Mouse (Mus musculus) midbrain, embryonic 16.5 days (tissue): ENCODE results near the gene Dnajc5. TPM values are rescaled to one million over a fixed set of nuclear protein-coding genes. Genes with fewer than 3 reads are reported as not detected.

ENCODE experiments used
- ATAC-seq: fragments of 200-750 bp; cut with Nextera tagmentation; 2 replicates; pipeline ENCODE4 v1.8.0; 2017; ENCODE audit warnings: moderate TSS enrichment
- H3K27ac ChIP-seq: fragments of 300-500 bp; sonication (generic); 2 replicates; pipeline ENCODE4 v1.5.1; 2014; ENCODE audit warnings: mild to moderate bottlenecking, low read length, mixed read lengths
- H3K27me3 ChIP-seq: fragments of 300-500 bp; sonication (generic); 2 replicates; pipeline ENCODE4 v1.6.1; 2014; ENCODE audit warnings: low read depth, low read length, mixed read lengths; ENCODE audit not compliant: control insufficient read depth, insufficient read depth
- H3K36me3 ChIP-seq: fragments of 300-500 bp; sonication (generic); 2 replicates; pipeline ENCODE4 v1.6.1; 2014; ENCODE audit warnings: mild to moderate bottlenecking, low read length, moderate library complexity, mixed read lengths; ENCODE audit not compliant: control insufficient read depth, insufficient read depth
- H3K4me1 ChIP-seq: fragments of 300-500 bp; sonication (generic); 2 replicates; pipeline ENCODE4 v1.6.1; 2014; ENCODE audit warnings: mild to moderate bottlenecking, low read length, mixed read lengths; ENCODE audit not compliant: control insufficient read depth, insufficient read depth
- H3K4me2 ChIP-seq: fragments of 300-500 bp; sonication (generic); 2 replicates; pipeline ENCODE4 v1.6.1; 2014; ENCODE audit warnings: mild to moderate bottlenecking, low read length, mixed read lengths
- H3K4me3 ChIP-seq: fragments of 300-500 bp; sonication (generic); 2 replicates; pipeline ENCODE4 v1.5.1; 2014; ENCODE audit warnings: low read depth, mild to moderate bottlenecking, low read length, moderate library complexity, mixed read lengths
- H3K9ac ChIP-seq: fragments of 300-500 bp; sonication (generic); 2 replicates; pipeline ENCODE4 v1.6.1; 2014; ENCODE audit warnings: low read depth, low read length, mixed read lengths
- H3K9me3 ChIP-seq: fragments of 300-500 bp; sonication (generic); replicated peaks from 2 replicates; pipeline ENCODE4 v1.6.1; 2014; ENCODE audit warnings: mild to moderate bottlenecking, low read length, mixed read lengths; ENCODE audit not compliant: control insufficient read depth, poor library complexity, severe bottlenecking
- whole genome bisulfite sequencing: fragments of 180-500 bp; shearing (Covaris S2); extraction: QIAGEN DNeasy Blood & Tissue Kit; methylation state at CpG from one replicate; pipeline ENCODE4 v1.1.7; 2014; 5-methylcytosine and 5-hydroxymethylcytosine counted together
- polyA plus RNA-seq: library from polyadenylated mRNA; unstranded; fragments of >200 nt; fragmentation: Nextera tagmentation; extraction: Ambion mirVana; gene quantifications from 2 replicates; pipeline ENCODE4 v1.2.1, GENCODE M21; 2015

Gene Dnajc5
- polyA plus RNA-seq = 291 and 302 TPM in 2 replicates

GRCm38 (mm10) chr2:181520118-181520935 is at the start of gene Dnajc5:
TSS of gene Dnajc5 (plus strand) at chr2:181520485.
- WGBS = under 1% methylated on average over 74 of the region's 74 CpGs
- peak within 1 kb of the TSS; percentile 85 for H3K9ac ChIP-seq

GRCm38 (mm10) chr2:181471246-181471645 is 49.0 kb upstream of the Dnajc5 start:
- Histone ChIP-seq H3K27me3 (no peaks in the 10 kb centered on the region), H3K36me3 (no peaks in the 10 kb centered on the region), H3K9me3 (no peaks in the 10 kb centered on the region), H3K4me1 (no peaks in the 10 kb centered on the region), H3K4me2 (no peak overlapping the region), H3K27ac (no peak overlapping the region), H3K9ac (no peak overlapping the region), H3K4me3 (no peak overlapping the region)
- no peak for ATAC-seq
- WGBS = 58% methylated on average over 5 of the region's 5 CpGs

More at GRCm38 (mm10) chr2:181520118-181520935, at the start of gene Dnajc5:
- peak; percentile 98 for ATAC-seq
- H3K27me3 ChIP-seq = no peaks in the 10 kb centered on the region
- H3K9me3 ChIP-seq = no peaks in the 10 kb centered on the region
- H3K4me1 ChIP-seq = peaks cover 32% of the 10 kb centered on the region
- peak within 1 kb of the TSS; percentile 81 for H3K4me3 ChIP-seq
- peak within 1 kb of the TSS; percentile 73 for H3K4me2 ChIP-seq
- H3K27ac ChIP-seq = peak within 1 kb of the TSS; percentile 95
- H3K36me3 ChIP-seq = peaks cover 16% of the 10 kb centered on the region

- Histone ChIP-seq H3K4me1 (no peaks in the 10 kb centered on the region), H3K9me3 (no peaks in the 10 kb centered on the region), H3K27me3 (no peaks in the 10 kb centered on the region), H3K27ac (no peak overlapping the region), H3K9ac (no peak overlapping the region), H3K4me2 (no peak overlapping the region), H3K36me3 (no peaks in the 10 kb centered on the region), H3K4me3 (no peak overlapping the region)
- 81% methylated on average over 1 of the region's 1 CpGs for whole genome bisulfite sequencing
- ATAC-seq = no peak
Measured at GRCm38 (mm10) chr2:181472256-181472827, 47.9 kb upstream of the Dnajc5 start.

GRCm38 (mm10) chr2:181483120-181483519 is 37.2 kb upstream of the Dnajc5 start:
- H3K27ac ChIP-seq = no peak overlapping the region
- H3K4me2 ChIP-seq = no peak overlapping the region
- WGBS = 44% methylated on average over 2 of the region's 2 CpGs
- ATAC-seq = no peak
- H3K36me3 ChIP-seq = no peaks in the 10 kb centered on the region
- no peaks in the 10 kb centered on the region for H3K9me3 ChIP-seq
- H3K27me3 ChIP-seq = no peaks in the 10 kb centered on the region
- H3K4me3 ChIP-seq = no peak overlapping the region
- H3K9ac ChIP-seq = no peak overlapping the region
- H3K4me1 ChIP-seq = no peaks in the 10 kb centered on the region

- Histone ChIP-seq H3K27ac (no peak overlapping the region), H3K36me3 (no peaks in the 10 kb centered on the region), H3K4me1 (no peaks in the 10 kb centered on the region), H3K27me3 (no peaks in the 10 kb centered on the region), H3K4me3 (no peak overlapping the region), H3K9me3 (no peaks in the 10 kb centered on the region), H3K4me2 (no peak overlapping the region), H3K9ac (no peak overlapping the region)
- WGBS = 36% methylated on average over 7 of the region's 7 CpGs
- no peak for ATAC-seq
Measured at GRCm38 (mm10) chr2:181483562-181484318, 36.5 kb upstream of the Dnajc5 start.

- ATAC-seq = no peak
- H3K27ac ChIP-seq = no peak overlapping the region
- H3K4me1 ChIP-seq = no peaks in the 10 kb centered on the region
- H3K4me2 ChIP-seq = no peak overlapping the region
- H3K27me3 ChIP-seq = no peaks in the 10 kb centered on the region
- H3K9ac ChIP-seq = no peak overlapping the region
- H3K4me3 ChIP-seq = no peak overlapping the region
- H3K9me3 ChIP-seq = no peaks in the 10 kb centered on the region
- 77% methylated on average over 6 of the region's 6 CpGs for WGBS
- no peaks in the 10 kb centered on the region for H3K36me3 ChIP-seq
Measured at GRCm38 (mm10) chr2:181484456-181485233, 35.6 kb upstream of the Dnajc5 start.

GRCm38 (mm10) chr2:181485741-181486140 is 34.5 kb upstream of the Dnajc5 start:
- Histone ChIP-seq H3K4me3 (no peak overlapping the region), H3K4me2 (no peak overlapping the region), H3K27me3 (no peaks in the 10 kb centered on the region), H3K9ac (no peak overlapping the region), H3K27ac (no peak overlapping the region), H3K36me3 (no peaks in the 10 kb centered on the region), H3K9me3 (no peaks in the 10 kb centered on the region), H3K4me1 (no peaks in the 10 kb centered on the region)
- 23% methylated on average over 1 of the region's 1 CpGs for WGBS
- ATAC-seq = no peak

GRCm38 (mm10) chr2:181487338-181488277 is 32.7 kb upstream of the Dnajc5 start:
- Histone ChIP-seq H3K27me3 (no peaks in the 10 kb centered on the region), H3K4me1 (no peaks in the 10 kb centered on the region), H3K9me3 (no peaks in the 10 kb centered on the region), H3K9ac (no peak overlapping the region), H3K27ac (peak overlapping the region; percentile 17; the same call in 1 of the 2 replicates), H3K4me3 (no peak overlapping the region), H3K4me2 (no peak overlapping the region), H3K36me3 (no peaks in the 10 kb centered on the region)
- 43% methylated on average over 5 of the region's 5 CpGs for WGBS
- no peak for ATAC-seq
